Mouse (Mus musculus) small intestine, adult 2 months (tissue): ENCODE results near the gene Guca1b.
A peak's percentile ranks its signal among the peaks of the same experiment; 100 is the strongest.

Experiments
- CTCF ChIP-seq: fragments of 200-500 bp; IDR thresholded peaks from 2 replicates; pipeline ENCODE4 v1.5.1; 2012; ENCODE audit warnings: low read depth, mild to moderate bottlenecking, control low read depth, inconsistent platforms, low read length, moderate library complexity, mixed read lengths; ENCODE audit not compliant: insufficient replicate concordance, insufficient read length; ENCODE audit errors: extremely low read depth
- POLR2A ChIP-seq: fragments of 200-500 bp; IDR thresholded peaks from 2 replicates; pipeline ENCODE4 v1.6.1; 2012; ENCODE audit warnings: low read depth, mild to moderate bottlenecking, control low read depth, inconsistent platforms, low read length, moderate library complexity

DNA sequence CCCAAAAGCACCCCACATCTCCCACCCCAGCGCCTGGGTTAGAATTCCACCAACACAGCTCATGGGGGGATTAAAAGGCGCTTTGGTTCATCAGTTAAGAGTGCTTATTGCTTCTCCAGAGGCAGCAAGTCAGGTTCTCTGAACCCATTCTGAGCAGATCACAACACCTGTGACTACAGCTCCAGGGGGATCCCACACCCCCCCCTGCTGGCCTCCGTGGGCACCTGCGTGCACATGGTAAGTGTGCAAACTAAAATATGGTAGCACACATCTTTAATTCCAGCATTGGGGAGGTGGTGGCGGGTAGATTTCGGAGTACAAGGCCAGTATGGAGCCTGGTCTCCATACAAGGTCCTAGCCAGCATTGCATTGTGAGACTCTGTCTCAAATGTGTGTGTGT, 42.1 kb downstream of the Guca1b start:
- TF ChIP-seq CTCF (peak; percentile 24; the same call in 1 of the 2 replicates), POLR2A (no peak)
